Mouse (Mus musculus) CD8-positive naive resting alpha-beta T cell, adult 57 days (primary cell): Measurements from ENCODE around the gene Csn3. TPM values are rescaled to one million over a fixed set of nuclear protein-coding genes. Genes with fewer than 3 reads are reported as not detected.

Experiments
- total RNA-seq: library from RNA; stranded (reverse); gene quantifications from one replicate; pipeline ENCODE4 v1.2.4, GENCODE M21; 2023

Csn3 gene
- total RNA-seq: not detected

GRCm38 (mm10) chr5:87925372-87925771 is at the start of gene Csn3:
Gene Csn3 (plus strand): TSS chr5:87925579.

GRCm38 (mm10) chr5:87884729-87885128 is 40.6 kb upstream of the Csn3 start, which contains the start of gene Odam:
Gene Odam (plus strand): TSS chr5:87885029.

GRCm38 (mm10) chr5:87969201-87969600 is 43.8 kb downstream of the Csn3 start, which contains the start of the genes 2310003L06Rik and Gm28434:
Gene 2310003L06Rik (plus strand): TSS chr5:87969459.
Gene Gm28434 (plus strand): TSS chr5:87969517.

GRCm38 (mm10) chr5:87979139-87979538 is 53.8 kb downstream of the Csn3 start, which contains the start of gene Cabs1:
Gene Cabs1 (plus strand): TSS chr5:87979439.

Other genes starting within 250 kb of the Csn3 start
- not detected for gene Csn2, start 225.9 kb upstream of the Csn3 start, total RNA-seq
- not detected for gene Csn1s2a, start 151.0 kb upstream of the Csn3 start, total RNA-seq
- gene Csn1s2b, start 117.5 kb upstream of the Csn3 start, total RNA-seq: not detected
- gene Prr27, start 99.9 kb upstream of the Csn3 start, total RNA-seq: not detected
- gene Odam, start 40.5 kb upstream of the Csn3 start, total RNA-seq: not detected
- gene 2310003L06Rik, start 43.9 kb downstream of the Csn3 start, total RNA-seq: not detected
- not detected for gene Gm28434, start 43.9 kb downstream of the Csn3 start, total RNA-seq
- not detected for gene Cabs1, start 53.9 kb downstream of the Csn3 start, total RNA-seq
- not detected for gene Smr3a, start 77.0 kb downstream of the Csn3 start, total RNA-seq
- gene Smr2, start 161.0 kb downstream of the Csn3 start, total RNA-seq: not detected
- not detected for gene Gm11116, start 186.0 kb downstream of the Csn3 start, total RNA-seq
- not detected for gene Gm11115, start 228.5 kb downstream of the Csn3 start, total RNA-seq